Mouse (Mus musculus): Measurements from ENCODE around the gene Olfr56.
"Not testable (repeated sequence)": the region's sequence is repeated elsewhere in the genome, so short reads cannot be mapped to it uniquely, and the experiment has no call there.

Gene Olfr56

DNA sequence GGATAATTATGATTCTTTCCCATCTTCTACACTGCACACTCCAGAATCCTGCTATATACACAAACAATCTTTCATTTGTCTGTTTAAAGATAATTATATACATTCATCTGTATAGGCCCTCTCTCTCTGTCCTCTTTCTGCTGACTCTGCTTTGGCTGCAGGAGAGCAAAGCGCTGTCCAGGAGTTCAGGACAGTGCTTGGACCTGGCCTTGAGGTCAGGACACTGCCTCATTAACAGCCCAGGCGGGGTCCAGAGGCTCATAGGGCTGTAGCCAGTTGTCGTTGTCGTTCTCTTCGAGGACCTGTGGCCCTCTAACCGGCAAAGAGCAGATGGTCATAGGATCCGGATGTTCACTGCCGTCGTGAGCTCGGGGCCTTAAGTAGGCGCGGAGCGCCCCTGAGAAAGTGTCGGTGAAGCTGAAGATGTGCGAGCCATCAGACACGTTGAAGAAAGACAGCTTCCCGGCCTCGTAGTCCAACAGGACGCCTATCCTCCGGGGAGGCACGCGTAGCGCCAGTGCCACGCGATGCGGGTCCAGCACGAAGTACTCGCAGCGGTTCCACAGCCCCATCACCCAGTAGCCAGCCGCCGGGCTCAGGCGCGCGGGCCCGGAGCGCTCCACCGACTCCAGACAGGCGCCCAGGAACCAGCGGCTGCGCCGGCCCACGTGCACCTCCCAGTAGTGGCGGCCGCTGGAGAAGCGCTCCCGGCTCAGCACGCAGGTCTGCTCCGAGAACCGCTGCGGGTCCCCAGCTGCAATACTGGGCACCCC lies 190.3 kb downstream of the Olfr56 start:
- DNase-seq (ENCODE audit: low spot score in 2 of 2), result no peak

DNA sequence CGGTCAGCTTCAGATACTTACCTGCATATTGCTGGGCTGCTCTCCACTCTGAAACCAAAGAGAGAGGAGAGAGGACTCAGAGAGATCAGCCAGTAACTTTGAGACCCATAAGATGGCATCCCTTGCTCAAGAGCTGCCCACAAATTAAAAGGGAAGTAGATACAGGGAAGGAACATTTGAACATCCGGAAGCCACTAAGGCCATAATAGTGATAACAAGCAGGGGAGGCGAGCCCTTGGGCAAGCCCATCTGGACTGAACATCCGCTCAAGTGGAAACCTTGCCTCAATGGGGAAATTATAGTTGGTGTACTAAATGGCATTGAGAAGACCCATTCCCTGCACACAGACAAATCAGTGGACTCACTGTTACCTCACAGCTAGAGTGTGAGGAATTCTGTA lies 191.9 kb downstream of the Olfr56 start:
- no peak for DNase-seq (ENCODE audit: low spot score in 2 of 2)

DNA sequence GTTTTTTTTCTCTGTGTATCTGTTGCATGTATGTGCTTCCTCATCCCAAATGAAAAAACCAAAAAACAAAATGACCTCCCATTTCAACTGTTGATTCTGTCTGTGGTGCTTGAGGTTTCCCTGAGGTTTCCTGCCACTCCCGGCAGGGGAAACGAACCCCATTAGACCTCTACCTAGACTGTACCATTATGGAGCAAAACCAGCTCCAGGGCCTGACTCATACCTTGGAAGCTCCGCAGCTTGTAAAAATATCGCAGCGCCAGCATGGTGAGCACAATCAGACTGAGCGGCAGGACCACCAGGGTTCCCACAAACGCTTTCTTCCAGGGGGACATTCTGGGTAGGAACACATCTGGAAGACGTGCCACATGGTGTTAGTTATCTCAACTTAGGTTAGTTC lies 196.7 kb downstream of the Olfr56 start:
- DNase-seq (ENCODE audit: low spot score in 2 of 2), result no peak

DNA sequence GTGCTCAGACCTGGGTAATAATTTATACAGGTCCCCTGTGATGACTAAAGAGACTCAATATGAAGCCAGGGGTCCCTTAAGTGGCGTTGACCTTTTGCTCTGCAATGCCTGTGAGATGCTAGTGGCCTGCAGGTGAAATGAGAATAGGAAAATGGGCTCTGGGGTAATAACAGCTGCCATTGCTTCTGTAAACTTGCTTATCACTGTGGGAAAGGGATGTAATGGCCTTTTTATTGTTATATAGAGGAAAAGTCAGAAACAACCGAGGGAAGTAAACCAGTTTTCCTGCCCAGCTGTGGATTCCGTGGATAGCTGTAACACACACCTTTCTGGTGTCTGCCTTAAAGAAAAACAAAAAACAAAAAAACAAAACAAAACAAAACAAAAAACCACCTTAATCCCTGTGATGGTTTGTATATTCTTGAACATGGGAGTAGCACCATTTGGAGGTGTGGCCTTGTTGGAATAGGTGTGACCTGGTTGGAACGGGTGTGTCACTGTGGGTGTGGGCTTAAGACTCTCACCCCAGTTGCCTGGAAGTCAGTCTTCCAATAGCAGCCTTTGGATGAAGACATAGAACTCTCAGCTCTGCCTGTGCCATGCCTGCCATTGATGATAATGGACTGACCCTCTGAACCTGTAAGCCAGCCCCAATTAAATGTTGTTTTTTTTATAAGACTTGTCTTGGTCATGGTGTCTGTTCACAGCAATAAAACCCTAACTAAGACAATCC lies 197.5 kb downstream of the Olfr56 start:
- DNase-seq (ENCODE audit: low spot score in 2 of 2), result not testable (repeated sequence)

DNA sequence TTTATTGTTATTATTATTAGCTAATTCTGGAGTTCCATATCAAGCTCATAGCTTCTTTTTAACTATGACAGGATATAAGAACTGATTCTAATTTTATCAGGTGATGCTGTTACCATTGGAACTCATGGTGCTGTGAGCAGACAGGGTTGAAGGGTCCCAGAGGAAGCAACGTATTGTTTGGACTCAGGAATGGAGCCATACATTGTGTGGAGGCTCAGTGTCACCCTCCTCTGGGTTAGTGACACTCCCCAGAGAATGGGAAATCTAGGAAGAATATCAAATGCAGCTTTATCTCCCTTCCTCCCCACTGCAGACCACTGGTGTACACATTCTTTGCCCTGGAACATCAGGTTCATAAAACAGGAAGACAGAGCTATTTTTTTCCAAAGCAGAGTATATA lies 204.5 kb downstream of the Olfr56 start:
- no peak for DNase-seq (ENCODE audit: low spot score in 2 of 2)
